Mouse (Mus musculus) 416B (cell line): ENCODE measurements around the gene C2cd4c.

ENCODE experiments used
- DNase-seq: peaks from one replicate; pipeline ENCODE4 v3.0.0; 2011; ENCODE audit warnings: low read depth

Gene C2cd4c

GRCm38 (mm10) chr10:79613578-79614304 is at the start of gene C2cd4c:
C2cd4c (minus strand) TSS chr10:79614025.
- no peak for DNase-seq

DNA sequence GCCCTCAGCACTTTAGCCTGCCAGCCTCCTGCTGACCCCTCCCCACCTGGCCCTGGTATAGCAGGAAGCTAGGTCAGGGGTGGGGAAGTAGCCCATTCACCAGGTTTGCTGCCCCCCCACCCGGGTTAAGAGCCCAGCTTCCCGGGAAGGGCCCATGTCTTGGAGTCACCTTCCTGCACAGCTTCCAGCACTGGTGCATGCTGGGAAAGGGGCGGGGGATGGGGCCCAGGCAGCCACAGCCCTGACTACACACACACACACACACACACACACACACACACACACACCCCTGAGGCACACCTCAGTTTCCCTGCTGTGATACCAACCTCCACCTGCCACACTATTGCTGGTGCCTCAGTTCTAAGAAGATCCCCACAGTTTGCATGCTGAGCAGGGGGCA is 48.0 kb upstream of the C2cd4c start:
- peak; percentile 24 for DNase-seq

GRCm38 (mm10) chr10:79660298-79660697 is 46.5 kb upstream of the C2cd4c start:
- peak; percentile 27 for DNase-seq

DNA sequence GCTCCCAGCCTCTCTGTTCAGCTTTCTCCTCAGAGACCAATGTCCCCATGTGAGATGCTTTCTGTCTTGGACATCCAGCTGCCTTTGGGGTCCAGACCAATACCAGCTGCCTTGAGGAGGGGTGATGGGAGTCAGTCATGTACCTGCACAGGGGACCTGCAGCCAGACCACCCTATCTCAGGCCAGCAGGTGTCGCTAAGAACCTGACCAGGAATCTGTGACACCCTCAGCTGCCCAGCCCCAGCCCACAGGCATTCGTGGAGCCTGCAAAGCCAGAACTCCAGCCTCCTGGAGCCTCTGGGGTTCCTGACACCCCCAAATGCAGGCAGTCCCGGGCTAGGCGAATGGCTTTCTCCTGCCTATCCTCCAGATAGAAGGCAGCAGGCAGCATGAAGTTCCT is 45.0 kb upstream of the C2cd4c start:
- peak; percentile 40 for DNase-seq

DNA sequence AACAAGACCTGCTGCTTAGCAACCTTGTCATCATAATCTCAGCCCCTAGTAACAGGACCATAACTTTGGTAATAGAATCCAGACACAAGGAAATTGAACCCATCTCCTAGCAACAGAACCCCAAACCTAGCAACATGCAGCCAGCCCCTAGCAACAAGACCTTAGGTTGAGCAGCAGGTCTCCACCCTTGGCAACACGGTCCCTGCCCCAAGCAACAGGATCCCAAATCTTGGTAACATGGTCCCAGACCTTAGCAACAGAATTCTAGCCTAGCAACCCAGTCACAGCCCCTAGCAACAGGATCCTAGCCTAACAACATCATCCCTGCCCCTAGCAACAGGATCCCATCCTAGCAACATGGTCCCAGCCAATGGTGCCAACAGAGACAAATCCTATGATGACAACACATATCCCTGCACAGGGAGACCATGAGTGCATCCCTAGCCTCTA is 41.1 kb upstream of the C2cd4c start:
- no peak for DNase-seq

DNA sequence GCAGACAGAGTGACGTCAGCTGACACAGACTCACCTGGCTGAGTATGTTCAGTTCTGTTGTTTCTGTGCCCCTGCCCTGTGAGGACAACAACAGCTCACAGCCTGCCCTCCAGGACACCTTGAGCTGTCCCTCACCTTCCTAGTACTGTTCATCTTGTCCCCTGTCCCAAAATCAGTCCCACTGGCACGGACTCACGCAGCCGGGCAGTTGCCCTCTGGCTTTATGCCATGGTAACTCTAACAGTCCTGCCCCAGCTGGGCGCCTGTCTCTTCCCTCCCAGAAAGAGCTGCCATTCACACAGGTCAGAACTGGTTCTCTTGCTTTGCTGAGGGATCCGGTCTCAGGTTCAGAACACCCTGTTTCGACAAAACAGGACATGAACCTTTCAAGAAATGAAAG is 39.0 kb upstream of the C2cd4c start:
- no peak for DNase-seq

DNA sequence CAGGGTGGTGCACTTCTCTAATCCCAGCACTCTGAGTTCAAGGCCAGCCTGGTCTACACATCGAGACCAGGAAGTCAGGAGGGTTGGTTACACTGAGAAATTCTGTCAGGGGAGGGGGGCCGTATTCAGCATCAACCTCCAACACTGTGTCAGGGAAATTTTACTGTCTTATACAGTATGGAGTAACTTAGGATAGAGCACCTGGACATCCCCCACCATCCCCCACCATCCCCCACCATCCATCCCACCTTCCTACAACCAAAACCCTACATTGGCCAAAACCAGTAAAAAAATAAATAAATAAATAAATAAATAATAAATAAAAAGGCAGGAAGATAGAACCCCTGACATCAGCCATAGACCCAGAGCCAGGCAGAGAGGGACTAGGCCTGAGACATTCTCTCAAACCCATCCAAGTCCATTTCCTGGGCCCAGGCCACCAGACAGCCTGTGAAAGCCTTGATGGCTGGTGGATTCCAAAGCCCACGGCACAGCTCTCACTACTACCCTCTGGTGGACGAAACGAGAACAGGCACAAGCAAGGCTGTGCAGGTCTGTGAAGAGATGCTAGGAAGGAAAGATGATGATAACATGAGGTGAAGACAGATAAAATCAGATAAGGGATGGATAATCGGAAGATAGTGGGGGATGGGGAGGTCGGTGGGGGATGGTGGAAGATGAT is 35.4 kb upstream of the C2cd4c start:
- peak; percentile 71 for DNase-seq

- no peak for DNase-seq
Observed at GRCm38 (mm10) chr10:79645711-79646110, 31.9 kb upstream of the C2cd4c start, which contains the start of gene Odf3l2. Odf3l2 (minus strand) TSS chr10:79645738.

DNA sequence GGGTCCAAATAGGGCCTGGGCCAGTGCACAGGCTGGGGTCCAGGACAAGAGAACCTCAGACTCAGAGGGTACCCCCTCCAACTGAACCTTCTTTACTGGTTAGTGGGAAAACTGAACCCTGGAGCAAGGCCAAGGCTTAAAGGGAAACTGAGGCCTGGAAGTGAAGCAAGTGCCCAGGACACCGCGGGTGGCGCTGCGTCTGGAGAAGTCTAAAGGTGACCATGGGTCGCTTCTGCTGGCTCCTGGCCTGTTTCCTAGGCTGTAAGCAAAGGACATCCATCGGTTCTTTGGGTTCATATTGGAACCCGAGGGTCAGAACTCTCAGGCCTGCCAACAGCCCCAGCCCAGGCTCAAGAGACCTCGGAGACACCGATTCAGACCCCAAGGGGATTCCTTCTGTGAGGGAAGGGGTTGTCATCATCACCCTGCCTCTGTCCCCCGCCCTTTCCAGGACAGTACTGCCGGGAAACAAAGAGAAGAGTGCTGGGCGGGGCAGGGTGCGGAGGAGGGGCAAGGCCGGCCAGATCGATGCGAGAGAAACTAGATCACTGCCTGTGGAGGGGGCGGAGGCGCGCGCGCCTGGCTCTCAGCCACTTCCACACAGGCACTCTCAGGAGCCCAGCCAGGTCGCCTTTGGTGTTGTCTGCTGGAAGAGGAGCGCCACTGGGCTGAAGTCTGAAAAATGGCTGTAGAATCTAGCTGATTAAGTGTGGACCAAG is 24.8 kb upstream of the C2cd4c start:
- DNase-seq: no peak

GRCm38 (mm10) chr10:79637128-79638110 is 23.6 kb upstream of the C2cd4c start, which contains the start of gene Shc2:
Shc2 (minus strand) TSS chr10:79637918.
- no peak for DNase-seq

GRCm38 (mm10) chr10:79636287-79636686 is 22.5 kb upstream of the C2cd4c start:
- no peak for DNase-seq

DNA sequence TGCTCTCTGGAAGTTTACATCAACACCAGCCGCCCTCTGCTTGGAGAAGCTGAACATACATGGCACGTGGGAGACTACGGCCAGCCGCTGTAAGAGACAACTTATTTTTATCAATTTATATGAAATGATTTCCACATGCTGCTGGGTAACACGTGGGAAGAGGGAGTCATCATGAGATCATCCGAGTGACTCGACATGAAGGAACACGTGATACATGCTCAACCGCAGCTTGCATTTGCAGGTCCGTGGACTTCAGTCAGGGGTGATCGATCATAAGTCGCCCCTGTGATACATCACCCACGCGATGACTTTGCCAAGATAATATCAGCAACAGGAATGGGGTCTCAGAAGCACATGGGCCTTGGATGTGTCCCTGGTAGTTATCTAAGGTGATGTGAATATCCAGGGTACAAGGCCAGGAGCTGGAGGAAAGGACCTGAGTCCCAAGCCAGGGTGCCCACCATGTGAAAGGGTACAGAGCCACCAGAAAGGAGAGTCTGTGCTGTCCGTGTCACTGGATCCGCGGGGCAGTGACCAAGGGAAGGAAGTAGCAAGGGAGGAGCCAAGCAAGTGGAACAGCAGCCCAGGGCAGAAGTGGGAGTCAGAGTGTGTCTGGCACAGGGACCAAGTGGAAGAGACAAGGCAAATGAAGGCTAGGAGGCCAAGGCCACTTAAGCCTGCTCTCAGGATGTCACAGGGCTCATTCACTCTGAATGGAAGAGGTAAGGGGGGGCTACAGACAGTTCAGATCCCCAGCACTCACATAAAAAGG is 19.4 kb upstream of the C2cd4c start:
- peak; percentile 70 for DNase-seq

GRCm38 (mm10) chr10:79631432-79631831 is 17.6 kb upstream of the C2cd4c start:
- no peak for DNase-seq

- DNase-seq: no peak
Observed at GRCm38 (mm10) chr10:79628377-79628776, 14.6 kb upstream of the C2cd4c start.

- no peak for DNase-seq
Observed at GRCm38 (mm10) chr10:79626156-79626555, 12.3 kb upstream of the C2cd4c start.

DNA sequence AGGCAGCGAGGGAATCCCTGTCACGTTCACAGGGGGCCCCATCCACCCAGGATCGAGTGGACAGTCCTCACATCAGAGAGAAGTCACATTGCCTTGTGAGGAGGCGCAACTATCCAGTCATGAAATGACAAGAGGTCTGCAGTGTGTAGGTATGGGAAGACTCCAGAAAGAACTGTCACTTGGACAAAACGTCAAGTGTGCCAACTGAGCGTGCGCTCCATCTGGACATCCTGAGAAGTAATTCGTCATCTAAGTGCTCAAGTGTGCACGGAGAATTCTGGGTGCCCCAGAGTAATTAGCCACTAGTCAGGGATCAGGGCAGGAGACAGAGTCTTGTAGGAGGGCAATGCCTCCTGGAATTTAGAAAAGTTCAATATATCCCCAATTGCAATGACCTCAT is 11.6 kb upstream of the C2cd4c start:
- no peak for DNase-seq

- DNase-seq: no peak
Observed at GRCm38 (mm10) chr10:79623950-79624349, 10.1 kb upstream of the C2cd4c start.

DNA sequence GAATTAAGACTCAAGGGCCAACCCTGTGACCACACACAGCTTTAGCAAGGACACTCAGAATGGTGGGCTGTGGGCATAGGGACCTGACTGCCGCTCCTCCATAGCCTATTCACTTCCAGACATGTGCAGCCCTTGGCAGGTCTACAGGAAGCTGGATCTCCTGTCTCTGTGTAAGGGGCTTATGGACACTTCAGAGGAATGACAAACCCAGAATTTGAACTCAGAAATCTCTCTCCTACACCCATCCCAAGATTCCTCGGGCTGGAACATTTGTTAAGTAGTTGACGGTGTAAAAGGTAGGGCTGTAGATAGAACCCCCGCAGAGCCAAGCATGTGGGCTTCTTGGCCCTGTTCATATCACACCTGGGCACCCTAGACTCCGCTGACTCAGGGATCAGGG is 2.6 kb upstream of the C2cd4c start:
- no peak for DNase-seq

GRCm38 (mm10) chr10:79615860-79616259 is 2.0 kb upstream of the C2cd4c start:
- DNase-seq: no peak

DNA sequence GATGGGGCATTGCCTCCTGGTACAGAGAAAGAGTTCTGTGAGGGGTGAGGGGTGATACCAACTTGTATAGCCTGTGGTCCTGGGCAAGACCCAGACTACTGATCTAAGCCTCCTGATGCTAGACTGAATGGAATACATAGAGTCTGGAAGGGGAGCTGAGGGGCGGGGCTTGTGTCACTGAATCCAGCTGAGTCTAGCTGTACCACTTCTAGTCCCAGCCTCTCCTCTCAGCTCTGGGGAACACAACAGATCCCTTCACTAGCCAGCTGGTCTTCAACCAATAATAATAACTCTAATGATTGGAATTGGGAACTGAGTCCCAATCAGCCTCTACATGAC is 449 bp upstream of the C2cd4c start:
- no peak for DNase-seq
